Mouse (Mus musculus) heart, adult 18-20 months (tissue): Measurements from ENCODE around the gene Sbk2. TPM values are rescaled to one million over a fixed set of nuclear protein-coding genes. Genes with fewer than 3 reads are reported as not detected.

Experiments used
- DNase-seq, 2 experiments: peaks; one replicate each; pipeline ENCODE4 v3.0.0; 2021 to 2022; ENCODE audit warnings: mixed read lengths in 1 of 2
- total RNA-seq, 2 experiments: library from RNA; stranded (reverse); gene quantifications; 2 replicates each; pipeline ENCODE4 v1.2.3; 2021

Gene Sbk2
- total RNA-seq, 2 experiments from 2014 or later: 25.9 to 30.0 TPM

GRCm38 (mm10) chr7:4953815-4954445 is 10.3 kb downstream of the Sbk2 start:
- DNase-seq: peak; percentile 32 to 50

- peak; percentile 45 to 69 for DNase-seq
Observed at GRCm38 (mm10) chr7:4950561-4951342, 13.5 kb downstream of the Sbk2 start.

- DNase-seq: no peak
Observed at GRCm38 (mm10) chr7:4948386-4948785, 15.8 kb downstream of the Sbk2 start.

DNA sequence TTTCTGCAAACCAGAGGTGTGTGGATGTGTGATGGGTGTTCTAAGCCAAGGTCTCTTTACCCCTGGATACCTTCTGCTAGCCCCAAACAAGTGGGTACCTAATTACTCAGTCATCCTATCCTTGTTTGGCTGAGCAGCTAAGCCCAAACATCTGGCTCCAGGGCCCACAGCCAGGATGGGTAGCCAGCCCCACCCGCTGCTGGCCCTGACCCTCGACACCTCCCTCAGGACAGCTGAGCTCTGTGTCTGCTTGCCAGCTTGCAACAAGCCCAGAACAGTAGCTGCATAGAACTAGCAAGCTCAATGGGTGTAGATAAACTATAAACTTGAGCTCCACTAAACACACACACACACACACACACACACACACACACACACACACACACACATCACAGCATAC is 16.4 kb downstream of the Sbk2 start:
- DNase-seq: peak; percentile 70 to 85

DNA sequence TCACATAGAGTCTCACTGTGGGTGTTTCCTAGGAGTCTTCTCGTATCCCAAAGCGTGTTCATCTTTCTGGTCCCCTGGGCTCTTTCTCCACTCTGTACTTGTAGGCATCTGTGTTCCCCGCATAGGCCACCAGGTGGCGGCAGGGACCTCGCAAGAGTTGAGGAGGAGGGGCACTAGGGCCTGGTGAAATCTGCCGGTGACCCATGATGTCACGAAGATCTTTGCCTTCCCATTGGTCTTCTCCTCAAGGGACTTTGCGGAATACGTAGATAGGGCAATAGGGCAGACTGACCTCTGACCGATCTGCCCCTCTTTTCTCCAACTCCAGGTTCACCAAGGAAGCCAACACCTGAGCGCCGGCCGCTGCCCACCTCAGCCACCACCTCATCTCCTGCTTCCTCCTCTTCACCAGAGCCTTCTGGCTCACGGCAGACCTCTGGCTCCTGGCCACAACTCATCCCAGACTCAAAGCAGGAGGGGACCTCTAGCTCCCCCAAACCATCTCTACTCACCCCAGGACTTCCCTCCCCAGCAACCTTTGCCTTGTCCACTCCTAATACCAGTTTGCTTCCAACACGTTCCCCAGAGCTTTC is 20.9 kb downstream of the Sbk2 start:
- DNase-seq: peak; percentile 94 to 98

GRCm38 (mm10) chr7:4942673-4943072 is 21.5 kb downstream of the Sbk2 start:
- no peak for DNase-seq

GRCm38 (mm10) chr7:4940068-4940479 is 24.1 kb downstream of the Sbk2 start:
- DNase-seq: peak; percentile 83 to 96

DNA sequence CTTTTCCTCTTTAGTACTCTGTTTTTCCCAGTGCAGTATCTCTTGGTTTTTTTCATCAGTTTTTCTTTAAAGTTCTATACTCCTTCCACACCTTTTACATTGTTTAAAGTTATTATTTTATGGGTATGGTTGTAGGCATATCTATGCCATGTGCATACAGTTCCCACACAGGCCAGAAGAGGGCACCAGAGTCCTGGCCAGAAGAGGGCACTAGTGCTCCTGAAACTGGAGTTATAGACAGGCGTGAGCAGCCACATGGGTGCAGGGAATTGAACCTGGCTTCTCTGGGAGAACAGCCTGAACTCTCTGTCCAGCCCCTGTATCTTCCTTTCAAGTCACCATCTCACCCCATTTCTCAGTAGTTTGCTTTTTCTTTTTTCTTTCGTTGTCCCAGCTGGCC is 25.8 kb downstream of the Sbk2 start:
- DNase-seq: peak; percentile 70 to 90

- no peak for DNase-seq
Observed at GRCm38 (mm10) chr7:4937392-4937791, 26.8 kb downstream of the Sbk2 start.

DNA sequence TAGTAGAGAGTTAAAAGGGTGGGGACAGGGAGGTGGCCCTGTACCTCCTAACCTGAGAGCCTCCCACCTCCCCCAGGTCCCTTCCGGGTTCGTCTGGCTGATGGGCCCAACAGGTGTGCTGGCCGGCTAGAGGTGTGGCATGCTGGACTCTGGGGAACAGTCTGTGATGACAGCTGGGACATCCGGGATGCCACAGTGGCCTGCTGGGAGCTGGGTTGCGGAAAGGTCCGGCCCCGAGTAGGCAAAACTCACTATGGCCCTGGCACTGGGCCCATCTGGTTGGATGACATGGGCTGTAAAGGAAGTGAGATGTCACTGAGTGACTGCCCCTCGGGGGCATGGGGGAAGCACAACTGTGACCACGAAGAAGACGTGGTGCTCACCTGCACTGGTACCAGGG is 27.4 kb downstream of the Sbk2 start:
- DNase-seq: no peak

- DNase-seq: no peak
Observed at GRCm38 (mm10) chr7:4934160-4934914, 29.9 kb downstream of the Sbk2 start.

DNA sequence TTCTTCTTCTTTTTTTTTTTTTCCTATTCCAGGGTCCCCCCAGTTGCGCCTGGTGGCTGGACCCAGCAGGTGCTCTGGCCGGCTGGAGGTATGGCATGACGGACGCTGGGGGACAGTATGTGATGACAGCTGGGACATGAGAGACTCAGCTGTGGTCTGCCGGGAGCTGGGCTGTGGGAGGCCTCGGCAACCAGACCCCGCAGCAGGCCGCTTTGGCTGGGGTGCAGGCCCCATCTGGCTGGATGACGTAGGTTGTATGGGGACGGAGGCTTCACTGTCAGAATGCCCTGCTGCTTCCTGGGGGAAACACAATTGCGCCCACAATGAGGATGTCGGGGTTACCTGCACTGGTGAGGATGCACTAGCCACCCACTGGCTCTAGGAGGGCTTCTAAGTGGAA is 31.1 kb downstream of the Sbk2 start:
- DNase-seq: no peak

DNA sequence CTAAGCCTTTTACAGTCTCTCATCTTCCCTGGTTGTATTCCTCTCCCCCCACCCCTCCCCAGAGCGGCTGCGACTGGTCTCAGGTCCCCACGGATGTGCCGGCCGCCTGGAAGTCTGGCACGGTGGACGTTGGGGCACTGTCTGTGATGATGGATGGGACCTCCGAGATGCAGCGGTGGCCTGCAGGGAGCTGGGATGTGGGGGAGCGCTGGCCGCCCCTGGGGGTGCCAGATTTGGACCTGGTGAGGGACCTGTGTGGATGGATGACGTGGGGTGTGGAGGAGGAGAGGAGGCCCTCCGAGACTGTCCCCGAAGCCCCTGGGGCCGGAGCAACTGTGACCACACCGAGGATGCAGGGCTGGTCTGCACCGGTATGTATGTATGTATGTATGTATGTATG is 35.9 kb downstream of the Sbk2 start:
- no peak for DNase-seq

DNA sequence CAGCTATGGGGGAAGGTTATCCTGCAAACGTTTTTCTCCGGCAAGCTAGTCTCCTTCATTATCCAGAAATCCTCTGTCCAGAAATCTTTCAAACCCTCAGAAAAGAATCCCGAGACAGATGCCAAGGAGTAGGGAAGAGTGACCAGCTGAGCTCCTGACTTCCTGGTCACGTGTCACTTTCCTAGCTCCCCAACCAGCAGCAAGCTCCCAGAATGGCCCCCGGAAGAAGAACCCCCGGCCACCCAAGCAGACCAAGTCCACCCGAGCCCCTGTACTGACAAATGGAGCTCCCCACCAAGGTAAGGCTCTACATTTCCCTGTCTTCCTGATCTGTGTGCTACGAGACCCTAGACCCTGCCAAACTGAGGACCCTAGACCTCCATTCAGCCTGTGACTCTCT is 36.5 kb downstream of the Sbk2 start:
- DNase-seq: no peak

GRCm38 (mm10) chr7:4926849-4927248 is 37.4 kb downstream of the Sbk2 start:
- DNase-seq: no peak

DNA sequence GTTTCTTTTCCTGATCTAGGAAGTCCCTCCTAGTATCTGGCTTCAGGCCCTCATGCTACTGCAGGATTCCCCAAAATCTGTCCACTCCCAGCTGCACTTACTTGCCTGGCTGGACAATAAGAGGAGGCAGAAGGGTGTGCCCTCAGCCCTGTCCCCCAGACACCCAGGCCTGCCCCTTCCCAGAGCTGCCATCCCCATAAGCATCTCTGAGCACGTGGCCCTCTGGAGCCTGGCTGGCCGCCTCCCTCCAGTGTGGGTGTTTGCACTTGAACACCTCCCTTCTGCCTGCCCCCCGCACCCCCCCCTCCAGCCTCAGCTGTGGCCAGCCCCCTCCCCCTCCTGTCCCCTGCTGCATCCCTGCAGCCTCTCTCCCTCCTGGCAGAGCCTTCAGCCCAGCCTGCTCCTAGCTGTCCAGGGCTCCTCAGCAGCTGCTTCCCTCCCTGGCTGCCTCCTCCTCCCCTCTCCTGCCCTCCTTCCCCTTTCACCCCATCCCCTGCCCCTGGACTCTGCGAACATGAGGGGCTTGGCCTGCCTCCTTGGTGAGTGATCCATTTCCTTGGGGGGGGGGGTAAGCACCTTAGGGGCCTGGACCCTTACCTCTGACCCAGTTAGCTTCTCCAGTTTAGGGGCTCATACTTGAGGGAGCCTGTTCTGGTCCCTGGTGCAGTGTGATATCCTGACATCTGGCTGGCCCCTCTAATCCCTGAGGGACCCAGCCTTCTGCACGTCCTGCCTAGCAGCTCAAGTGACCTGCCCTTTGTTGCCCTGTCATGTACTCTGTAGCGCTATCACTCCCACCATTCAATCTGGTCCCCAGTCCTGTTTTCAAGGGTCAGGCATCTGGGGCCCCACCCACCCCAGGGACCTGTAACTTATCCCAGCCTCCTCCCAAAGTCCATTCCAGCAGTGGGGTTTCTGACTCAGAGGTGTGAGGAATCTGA is 38.5 kb downstream of the Sbk2 start, which contains the start of gene Ssc5d:
Gene Ssc5d (plus strand): TSS at position 345 of the 941 bp plus-strand sequence.
- peak; percentile 69 to 72 for DNase-seq

- peak; percentile 77 to 86 for DNase-seq
Observed at GRCm38 (mm10) chr7:4924891-4925301, 39.3 kb downstream of the Sbk2 start.

DNA sequence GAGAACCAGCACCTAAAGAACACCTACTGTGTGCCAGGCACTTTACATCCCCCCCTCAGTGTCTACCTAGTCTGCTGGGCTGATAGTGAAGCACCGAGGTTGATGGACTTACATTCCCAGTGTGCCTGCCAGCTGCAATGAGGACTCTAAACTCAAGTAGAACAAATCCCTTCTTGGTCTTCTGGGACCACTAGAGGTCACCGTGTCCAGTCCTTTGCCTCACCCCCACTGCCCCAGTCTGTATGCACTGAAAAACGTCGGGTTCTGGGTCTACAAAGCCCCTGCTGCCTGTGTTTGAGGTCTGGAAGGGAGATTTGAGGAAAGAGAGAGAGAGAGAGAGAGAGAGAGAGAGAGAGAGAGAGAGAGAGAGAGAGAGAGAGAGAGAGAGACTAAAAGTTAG is 39.7 kb downstream of the Sbk2 start:
- no peak for DNase-seq

DNA sequence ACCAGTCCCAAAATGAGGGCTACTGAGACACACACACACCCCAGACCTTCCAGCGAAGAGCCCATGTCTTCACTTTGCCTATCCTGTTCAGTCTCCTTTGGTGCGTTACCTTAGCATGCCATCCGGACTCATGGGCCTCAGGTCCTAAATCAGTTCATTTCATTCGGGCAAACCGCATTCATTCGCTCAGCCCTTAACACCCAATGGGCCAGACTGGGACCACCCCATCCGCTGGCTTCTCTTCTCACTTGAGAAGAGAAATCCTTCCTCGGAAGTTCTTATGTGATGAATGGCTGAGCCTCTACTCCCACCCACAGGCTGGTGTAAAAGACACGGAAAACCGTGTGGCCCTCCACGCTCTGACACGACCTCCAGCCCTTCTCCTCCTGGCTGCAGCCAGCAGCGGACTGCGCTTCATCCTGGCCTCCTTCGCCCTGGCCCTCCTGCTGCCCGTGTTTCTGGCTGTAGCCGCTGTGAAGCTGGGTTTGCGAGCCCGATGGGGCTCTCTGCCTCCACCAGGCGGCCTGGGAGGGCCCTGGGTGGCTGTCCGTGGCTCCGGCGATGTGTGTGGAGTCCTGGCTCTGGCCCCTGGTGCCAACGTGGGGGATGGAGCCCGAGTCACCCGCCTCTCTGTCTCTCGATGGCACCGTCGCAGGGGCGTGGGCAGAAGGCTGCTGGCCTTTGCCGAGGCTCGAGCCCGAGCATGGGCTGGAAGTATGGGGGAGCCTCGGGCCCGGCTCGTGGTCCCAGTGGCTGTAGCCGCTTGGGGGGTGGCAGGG is 40.4 kb downstream of the Sbk2 start:
- peak; percentile 54 to 65 for DNase-seq

GRCm38 (mm10) chr7:4922931-4923565 is 41.2 kb downstream of the Sbk2 start:
- DNase-seq: peak in 1 of 2 experiments; percentile 48
